Mouse (Mus musculus) ES-E14 (cell line): ENCODE measurements around the gene Krt13. TPM values are rescaled to one million over a fixed set of nuclear protein-coding genes. Genes with fewer than 3 reads are reported as not detected.

ENCODE experiments used
- DNase-seq: peaks from one replicate; pipeline ENCODE4 v3.0.0-alpha.2; 2013; ENCODE audit warnings: low read depth, low spot score
- H3K27ac ChIP-seq: 2 replicates; pipeline ENCODE4 v1.5.1; 2012; ENCODE audit warnings: low read depth, mild to moderate bottlenecking, low read length, moderate library complexity, mixed read lengths; ENCODE audit not compliant: poor library complexity, insufficient read depth, severe bottlenecking
- H3K36me3 ChIP-seq: 2 replicates; pipeline ENCODE4 v1.6.1; 2012; ENCODE audit warnings: mild to moderate bottlenecking, low read length, moderate library complexity, mixed read lengths; ENCODE audit not compliant: control insufficient read depth, poor library complexity, insufficient read depth, severe bottlenecking
- H3K4me1 ChIP-seq, 2 experiments: fragments of 150-350 bp in 1 of 2; sonication (generic) in 1 of 2; 2 replicates each; pipeline ENCODE4 v1.6.1; 2012; ENCODE audit warnings: low read length in 2 of 2, mild to moderate bottlenecking in 1 of 2, mixed read lengths in 1 of 2; ENCODE audit not compliant: control insufficient read depth in 2 of 2, insufficient read depth in 2 of 2, poor library complexity in 1 of 2
- H3K4me3 ChIP-seq, 2 experiments: fragments of 150-350 bp in 1 of 2; sonication (generic) in 1 of 2; 2 replicates each; pipeline ENCODE4 v1.5.1; 2012; ENCODE audit warnings: low read length in 2 of 2, low read depth in 1 of 2, mild to moderate bottlenecking in 1 of 2, mixed read lengths in 1 of 2; ENCODE audit not compliant: insufficient read depth in 1 of 2, poor library complexity in 1 of 2, severe bottlenecking in 1 of 2
- H3K9ac ChIP-seq: 2 replicates; pipeline ENCODE4 v1.6.1; 2012; ENCODE audit warnings: low read depth, mild to moderate bottlenecking, low read length, mixed read lengths; ENCODE audit not compliant: poor library complexity, insufficient read depth, severe bottlenecking
- H3K9me3 ChIP-seq: fragments of 150-350 bp; sonication (generic); 2 replicates; pipeline ENCODE4 v1.6.1; 2012; ENCODE audit warnings: low read depth, mild to moderate bottlenecking, low read length; ENCODE audit not compliant: control insufficient read depth, insufficient read depth
- CHD2 ChIP-seq: IDR thresholded peaks from 2 replicates; pipeline ENCODE4 v1.6.1; 2014; ENCODE audit warnings: mild to moderate bottlenecking, low read depth, low read length, inconsistent platforms
- HCFC1 ChIP-seq: IDR thresholded peaks from 2 replicates; pipeline ENCODE4 v1.6.1; 2012; ENCODE audit warnings: low read length, inconsistent platforms, borderline replicate concordance; ENCODE audit not compliant: insufficient read depth
- MAFK ChIP-seq: IDR thresholded peaks from 2 replicates; pipeline ENCODE4 v1.6.1; 2014; ENCODE audit warnings: mild to moderate bottlenecking, low read depth, low read length, inconsistent platforms; ENCODE audit not compliant: insufficient read depth
- ZC3H11A ChIP-seq: IDR thresholded peaks from 2 replicates; pipeline ENCODE4 v1.6.1; 2012; ENCODE audit warnings: low read depth, mild to moderate bottlenecking, inconsistent platforms, low read length, borderline replicate concordance
- ZNF384 ChIP-seq: IDR thresholded peaks from 2 replicates; pipeline ENCODE4 v1.6.1; 2012; ENCODE audit warnings: low read depth, low read length, inconsistent platforms
- in situ Hi-C, 2 experiments: fragments of 600-800 bp; cut with MboI; formaldehyde crosslinking; loops; one replicate each; pipeline ENCODE4 v1.15.1; 2025; ENCODE audit warnings: low sequenced_read_pairs in 2 of 2, inconsistent platforms in 1 of 2; ENCODE audit not compliant: unreplicated experiment in 2 of 2
- total RNA-seq: library from RNA; depleted of rRNA; stranded (reverse); fragments of 300-350 nt; gene quantifications from 2 replicates; pipeline ENCODE4 v1.2.3, GENCODE M21; 2012

The Krt13 gene
- total RNA-seq, 1 experiment, result 0.71 TPM

DNA sequence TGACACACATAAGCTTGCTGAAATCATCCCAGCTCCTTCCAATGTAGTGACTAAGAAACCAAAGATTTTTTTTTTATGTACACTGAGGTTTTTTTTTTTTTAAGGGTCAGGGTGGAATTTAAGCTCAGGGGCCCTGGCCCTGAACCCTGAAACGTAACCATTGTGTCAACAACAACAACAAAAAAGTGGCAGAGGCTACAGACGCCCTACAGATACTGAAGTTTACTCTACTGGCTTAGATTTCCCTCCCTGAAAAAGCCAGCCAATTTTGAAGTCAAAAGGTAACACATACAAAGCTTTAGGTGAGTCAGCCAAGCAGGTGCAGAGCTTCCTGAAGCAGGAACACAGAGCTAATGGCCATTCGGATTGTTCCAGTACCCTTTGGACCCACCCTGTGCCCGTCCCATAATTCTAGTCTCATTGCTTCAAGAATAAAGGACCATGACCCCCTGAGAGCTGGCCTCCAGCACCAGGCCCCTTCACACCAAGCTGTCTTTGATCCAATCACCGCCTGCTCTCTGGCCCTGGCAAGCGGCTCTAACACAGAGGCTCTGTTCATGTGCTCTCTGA, 36.6 kb upstream of the Krt13 start:
- no peaks in the 10 kb centered on the region for H3K9me3 ChIP-seq
- H3K9ac ChIP-seq, result no peak overlapping the region
- no peak for TF ChIP-seq MAFK
- no peak for TF ChIP-seq HCFC1
- TF ChIP-seq CHD2, result no peak
- TF ChIP-seq ZNF384, result no peak
- TF ChIP-seq ZC3H11A, result no peak
- H3K4me1 ChIP-seq, result peaks cover 0 to 9% of the 10 kb centered on the region in 2 experiments; a peak in 2 of 4 replicates
- no peaks in the 10 kb centered on the region for H3K36me3 ChIP-seq
- no peak overlapping the region for H3K27ac ChIP-seq
- no peak overlapping the region for H3K4me3 ChIP-seq
- no peak for DNase-seq
- in situ Hi-C loops, result no loop called here

- in situ Hi-C loops, result no loop called here
- H3K4me3 ChIP-seq, result no peak overlapping the region
These were observed 36.0 kb upstream of the Krt13 start for GRCm38 (mm10) chr11:100157331-100157730.

GRCm38 (mm10) chr11:100155497-100156255, 34.3 kb upstream of the Krt13 start:
- peaks cover 0 to 9% of the 10 kb centered on the region in 2 experiments; a peak in 2 of 4 replicates for H3K4me1 ChIP-seq
- no peak for DNase-seq
- no peaks in the 10 kb centered on the region for H3K36me3 ChIP-seq
- TF ChIP-seq HCFC1 (no peak), ZC3H11A (no peak), ZNF384 (no peak), MAFK (no peak), CHD2 (no peak)
- H3K27ac ChIP-seq, result no peak overlapping the region
- no peak overlapping the region for H3K4me3 ChIP-seq
- no peaks in the 10 kb centered on the region for H3K9me3 ChIP-seq
- no peak overlapping the region for H3K9ac ChIP-seq
- in situ Hi-C loops, result no loop called here

More at GRCm38 (mm10) chr11:100157331-100157730, 36.0 kb upstream of the Krt13 start:
- no peak for DNase-seq
- TF ChIP-seq MAFK, result no peak
- no peaks in the 10 kb centered on the region for H3K9me3 ChIP-seq
- H3K9ac ChIP-seq, result no peak overlapping the region
- no peak overlapping the region for H3K27ac ChIP-seq
- peaks cover 0 to 9% of the 10 kb centered on the region in 2 experiments; a peak in 2 of 4 replicates for H3K4me1 ChIP-seq
- no peaks in the 10 kb centered on the region for H3K36me3 ChIP-seq

GRCm38 (mm10) chr11:100148615-100149330, 27.4 kb upstream of the Krt13 start, which contains the start of gene Krt19:
TSS of gene Krt19 (minus strand) at chr11:100148665.
- Histone ChIP-seq H3K9ac (no peak within 1 kb of the TSS), H3K9me3 (no peaks in the 10 kb centered on the region), H3K4me1 (peaks cover 4 to 8% of the 10 kb centered on the region in 2 experiments; a peak in 2 of 4 replicates), H3K36me3 (no peaks in the 10 kb centered on the region), H3K4me3 (no peak within 1 kb of the TSS), H3K27ac (no peak within 1 kb of the TSS)
- DNase-seq, result no peak
- TF ChIP-seq ZNF384 (no peak), HCFC1 (no peak), CHD2 (no peak), ZC3H11A (no peak), MAFK (no peak)
- in situ Hi-C loops, result no loop called here
